Mouse (Mus musculus): ENCODE measurements around the gene Sdhc. TPM values are rescaled to one million over a fixed set of nuclear protein-coding genes. Genes with fewer than 3 reads are reported as not detected.
"Not testable (repeated sequence)": the region's sequence is repeated elsewhere in the genome, so short reads cannot be mapped to it uniquely, and the experiment has no call there.

Sdhc gene
- polyA plus RNA-seq, 1 experiment = 169 TPM

DNA sequence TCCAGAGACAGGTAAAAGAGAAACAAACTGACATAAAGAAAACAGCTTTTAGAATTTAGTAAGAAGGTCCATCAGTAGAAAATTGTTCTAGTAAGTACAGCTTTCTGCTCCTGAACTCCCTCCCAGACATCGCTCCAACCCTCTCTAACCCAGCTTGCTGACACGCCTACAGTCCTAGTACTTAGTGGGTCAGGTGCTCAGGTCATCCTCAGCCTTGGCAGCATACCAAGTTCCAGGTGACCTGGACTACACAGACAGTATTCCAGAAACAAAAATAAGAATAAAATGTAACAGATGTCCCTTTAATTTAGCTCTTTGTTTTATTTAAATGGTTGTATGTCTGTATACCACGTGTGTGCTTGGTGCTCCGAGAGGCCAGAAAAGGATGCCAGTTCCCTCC is 1.6 kb upstream of the Sdhc start:
- H3K79me2 ChIP-seq (ENCODE audit: control insufficient read depth, insufficient read depth) = peaks cover 33% of the 10 kb centered on the region
- no peak overlapping the region for H3ac ChIP-seq (ENCODE audit: control insufficient read depth, insufficient read length)
- H3K27me3 ChIP-seq (ENCODE audit: control insufficient read depth, insufficient read depth, insufficient read length) = no peaks in the 10 kb centered on the region
- no peak overlapping the region for H3K4me3 ChIP-seq
- no peaks in the 10 kb centered on the region for H3K36me3 ChIP-seq (ENCODE audit: control insufficient read depth, insufficient read depth)
- no peak overlapping the region for H3K4me2 ChIP-seq (ENCODE audit: low read depth)
- TF ChIP-seq POLR2A (IDR thresholded peaks at IDR 0.05; ENCODE audit: insufficient read length, low read depth) (no peak), MAX (IDR thresholded peaks at IDR 0.05; ENCODE audit: low read depth) (no peak), SRF (IDR thresholded peaks at IDR 0.05; ENCODE audit: control insufficient read depth, insufficient read length, low read depth) (no peak), REST (IDR thresholded peaks at IDR 0.05; ENCODE audit: insufficient read depth, insufficient read length) (no peak), TCF3 (IDR thresholded peaks at IDR 0.05; ENCODE audit: insufficient read length, low read depth) (no peak), USF1 (IDR thresholded peaks at IDR 0.05; ENCODE audit: low read depth) (no peak), CEBPB (IDR thresholded peaks at IDR 0.05; ENCODE audit: insufficient read depth, poor library complexity, severe bottlenecking) (no peak), TCF12 (IDR thresholded peaks at IDR 0.05; ENCODE audit: insufficient read depth, poor library complexity, severe bottlenecking) (no peak), E2F4 (IDR thresholded peaks at IDR 0.05; ENCODE audit: insufficient read depth) (no peak), POLR2AphosphoS2 (IDR thresholded peaks at IDR 0.05; ENCODE audit: insufficient read length, low read depth) (no peak), MYOD1 (IDR thresholded peaks at IDR 0.05; ENCODE audit: control insufficient read depth in 1 of 3, insufficient read length in 2 of 3, low read depth in 2 of 3) (no peak), MYOG (IDR thresholded peaks at IDR 0.05; ENCODE audit: control insufficient read depth in 1 of 3, insufficient read depth in 1 of 3, insufficient read length in 2 of 3, low read depth in 2 of 3) (no peak)

DNA sequence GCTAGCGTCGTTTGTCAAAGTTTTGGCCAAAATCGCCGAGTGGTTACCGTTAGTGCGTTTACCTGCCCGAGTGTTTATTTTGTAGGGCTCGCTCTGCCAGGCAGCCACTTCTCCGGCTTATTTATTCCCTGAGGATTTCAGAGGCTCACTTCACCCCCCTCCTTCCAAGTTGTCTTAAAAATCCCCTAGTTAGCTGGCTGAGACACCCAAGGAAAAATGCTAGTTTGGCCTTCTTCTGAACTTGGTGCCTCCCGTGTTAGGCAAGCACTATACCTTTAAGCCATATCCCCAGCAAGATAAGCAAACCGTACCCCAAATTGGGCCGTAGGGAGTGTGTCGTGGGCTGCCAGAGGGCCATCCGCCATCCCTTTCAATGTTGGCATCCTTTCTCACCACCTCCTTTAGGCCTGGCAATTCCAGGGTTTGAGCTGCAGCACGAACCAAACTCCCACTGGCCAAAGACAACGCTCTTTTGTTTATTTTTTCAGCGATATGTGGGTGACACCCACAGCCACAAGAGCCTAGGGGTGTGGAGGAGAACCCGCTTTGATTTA is 512 bp upstream of the Sdhc start:
- H3K36me3 ChIP-seq (ENCODE audit: control insufficient read depth, insufficient read depth) = no peaks in the 10 kb centered on the region
- TF ChIP-seq MAX (IDR thresholded peaks at IDR 0.05; ENCODE audit: low read depth) (no peak), POLR2AphosphoS2 (IDR thresholded peaks at IDR 0.05; ENCODE audit: insufficient read length, low read depth) (peak; percentile 43), POLR2A (IDR thresholded peaks at IDR 0.05; ENCODE audit: insufficient read length, low read depth) (peak; percentile 12)
- peaks cover 33% of the 10 kb centered on the region for H3K79me2 ChIP-seq (ENCODE audit: control insufficient read depth, insufficient read depth)
- H3K4me2 ChIP-seq (ENCODE audit: low read depth) = peak overlapping the region; percentile 99
- peak overlapping the region; percentile 39 for H3ac ChIP-seq (ENCODE audit: control insufficient read depth, insufficient read length)
- no peaks in the 10 kb centered on the region for H3K27me3 ChIP-seq (ENCODE audit: control insufficient read depth, insufficient read depth, insufficient read length)
- peak overlapping the region; percentile 98 for H3K4me3 ChIP-seq

DNA sequence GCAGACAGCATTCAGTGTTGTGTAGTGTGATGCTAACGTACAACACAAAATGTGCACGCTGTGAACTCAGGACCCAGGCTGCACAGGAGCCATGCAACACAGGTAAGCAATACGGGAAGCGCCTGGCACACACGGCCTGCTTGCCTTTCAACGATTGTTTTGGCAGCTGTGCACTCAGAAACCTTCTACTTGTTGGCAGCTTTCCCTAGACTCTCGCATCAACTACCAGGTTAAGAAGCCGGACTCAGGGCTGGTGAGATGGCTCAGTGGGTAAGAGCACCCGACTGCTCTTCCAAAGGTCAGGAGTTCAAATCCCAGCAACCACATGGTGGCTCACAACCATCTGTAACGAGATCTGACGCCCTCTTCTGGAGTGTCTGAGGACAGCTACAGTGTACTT is 7.4 kb downstream of the Sdhc start:
- H3ac ChIP-seq (ENCODE audit: control insufficient read depth, insufficient read length); H3K79me2 ChIP-seq (ENCODE audit: control insufficient read depth, insufficient read depth); H3K4me2 ChIP-seq (ENCODE audit: low read depth); H3K4me3 ChIP-seq; H3K27me3 ChIP-seq (ENCODE audit: control insufficient read depth, insufficient read depth, insufficient read length): not testable (repeated sequence)
- H3K36me3 ChIP-seq (ENCODE audit: control insufficient read depth, insufficient read depth) = peaks cover 14% of the 10 kb centered on the region

DNA sequence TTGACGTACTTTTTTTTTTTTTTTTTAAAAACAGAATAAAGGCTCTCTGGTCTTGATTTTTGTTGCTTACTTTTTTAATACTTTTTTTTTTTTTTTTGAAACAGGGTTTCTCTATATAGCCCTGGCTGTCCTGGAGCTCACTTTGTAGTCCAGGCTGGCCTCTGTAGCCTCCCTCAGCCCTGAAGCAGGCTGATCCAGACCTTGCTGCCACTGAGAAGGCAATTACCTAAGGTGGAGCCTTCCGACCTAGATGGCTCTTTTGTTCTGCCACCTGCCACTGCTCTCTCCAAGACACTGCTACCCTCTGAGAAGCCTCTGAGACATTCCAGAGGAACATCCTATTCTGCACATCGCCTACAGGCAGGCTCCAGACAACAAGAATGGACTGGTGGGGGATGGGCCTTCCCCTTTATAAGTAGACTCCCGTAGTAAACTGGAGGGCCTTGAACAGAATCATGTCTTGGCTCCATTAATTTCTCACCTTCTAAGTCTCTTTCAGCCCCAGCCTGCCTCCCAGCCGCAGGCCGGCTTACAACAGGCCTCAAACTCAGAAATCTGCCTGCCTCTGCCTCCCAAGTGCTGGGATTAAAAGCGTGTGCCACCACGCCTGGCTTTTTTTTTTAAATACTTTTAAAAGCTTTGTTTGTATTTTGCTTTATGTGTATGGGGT is 12.8 kb downstream of the Sdhc start:
- H3ac ChIP-seq (ENCODE audit: control insufficient read depth, insufficient read length); H3K4me2 ChIP-seq (ENCODE audit: low read depth); H3K27me3 ChIP-seq (ENCODE audit: control insufficient read depth, insufficient read depth, insufficient read length); H3K79me2 ChIP-seq (ENCODE audit: control insufficient read depth, insufficient read depth); H3K4me3 ChIP-seq: not testable (repeated sequence)
- peaks cover 30% of the 10 kb centered on the region for H3K36me3 ChIP-seq (ENCODE audit: control insufficient read depth, insufficient read depth)

DNA sequence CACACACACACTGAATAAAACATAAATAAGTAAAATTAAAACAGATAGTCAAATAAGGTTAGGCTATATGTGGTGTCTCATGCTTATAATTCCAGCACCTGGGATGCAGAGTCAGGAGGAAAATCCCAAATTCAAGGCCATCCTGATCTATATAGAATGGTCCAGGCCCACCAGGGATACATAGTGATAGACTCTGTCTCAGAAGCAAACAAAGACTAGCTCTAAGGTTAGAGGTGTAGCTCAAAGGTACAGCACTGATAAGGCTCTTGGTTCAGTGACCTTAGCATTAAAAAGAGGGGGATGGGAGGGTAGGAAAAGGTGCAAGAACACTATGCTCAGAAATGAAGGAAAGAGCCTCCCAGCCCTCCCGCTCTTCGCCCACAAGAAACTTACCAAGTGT is 14.8 kb downstream of the Sdhc start:
- Histone ChIP-seq H3K36me3 (ENCODE audit: control insufficient read depth, insufficient read depth) (peaks cover 39% of the 10 kb centered on the region), H3K79me2 (ENCODE audit: control insufficient read depth, insufficient read depth) (no peaks in the 10 kb centered on the region), H3ac (ENCODE audit: control insufficient read depth, insufficient read length) (no peak overlapping the region)

DNA sequence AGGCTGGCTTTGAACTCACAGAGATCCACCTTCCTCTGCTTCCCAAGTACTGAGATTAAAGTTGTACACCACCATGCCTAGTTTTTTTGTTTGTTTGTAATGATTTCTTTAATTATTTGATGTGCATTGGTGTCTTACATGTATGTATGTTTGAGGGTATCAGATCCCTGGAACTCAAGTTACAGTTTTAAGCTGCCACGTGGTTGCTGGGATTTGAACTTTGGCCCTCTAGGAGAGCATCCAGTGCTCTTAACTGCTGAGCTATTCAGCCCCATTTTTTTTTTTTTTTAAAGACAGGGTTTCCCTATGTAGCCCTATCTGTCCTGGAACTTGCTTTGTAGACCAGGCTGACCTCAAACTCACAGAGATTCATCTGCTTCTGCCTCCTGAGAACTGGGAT is 19.4 kb downstream of the Sdhc start:
- no peak for TF ChIP-seq CEBPB (IDR thresholded peaks at IDR 0.05; ENCODE audit: insufficient read depth, poor library complexity, severe bottlenecking)
- no peak for TF ChIP-seq TCF12 (IDR thresholded peaks at IDR 0.05; ENCODE audit: insufficient read depth, poor library complexity, severe bottlenecking)
- no peak for TF ChIP-seq USF1 (IDR thresholded peaks at IDR 0.05; ENCODE audit: low read depth)
- no peak for TF ChIP-seq MYOD1 (IDR thresholded peaks at IDR 0.05; ENCODE audit: control insufficient read depth in 1 of 3, insufficient read length in 2 of 3, low read depth in 2 of 3)
- TF ChIP-seq POLR2AphosphoS2 (IDR thresholded peaks at IDR 0.05; ENCODE audit: insufficient read length, low read depth) = no peak
- no peak for TF ChIP-seq REST (IDR thresholded peaks at IDR 0.05; ENCODE audit: insufficient read depth, insufficient read length)
- no peak for TF ChIP-seq SRF (IDR thresholded peaks at IDR 0.05; ENCODE audit: control insufficient read depth, insufficient read length, low read depth)
- TF ChIP-seq TCF3 (IDR thresholded peaks at IDR 0.05; ENCODE audit: insufficient read length, low read depth) = no peak
- H3K79me2 ChIP-seq (ENCODE audit: control insufficient read depth, insufficient read depth) = no peaks in the 10 kb centered on the region
- H3K27me3 ChIP-seq (ENCODE audit: control insufficient read depth, insufficient read depth, insufficient read length) = no peaks in the 10 kb centered on the region
- no peak overlapping the region for H3K4me3 ChIP-seq
- H3K36me3 ChIP-seq (ENCODE audit: control insufficient read depth, insufficient read depth) = peaks cover 26% of the 10 kb centered on the region
- no peak overlapping the region for H3ac ChIP-seq (ENCODE audit: control insufficient read depth, insufficient read length)
- H3K4me2 ChIP-seq (ENCODE audit: low read depth) = no peak overlapping the region

More for the DNA sequence above, 14.8 kb downstream of the Sdhc start:
- no peak for TF ChIP-seq REST (IDR thresholded peaks at IDR 0.05; ENCODE audit: insufficient read depth, insufficient read length)
- no peak for TF ChIP-seq USF1 (IDR thresholded peaks at IDR 0.05; ENCODE audit: low read depth)
- no peak for TF ChIP-seq TCF12 (IDR thresholded peaks at IDR 0.05; ENCODE audit: insufficient read depth, poor library complexity, severe bottlenecking)
- TF ChIP-seq CEBPB (IDR thresholded peaks at IDR 0.05; ENCODE audit: insufficient read depth, poor library complexity, severe bottlenecking) = no peak
- no peak for TF ChIP-seq E2F4 (IDR thresholded peaks at IDR 0.05; ENCODE audit: insufficient read depth)
- no peak for TF ChIP-seq SRF (IDR thresholded peaks at IDR 0.05; ENCODE audit: control insufficient read depth, insufficient read length, low read depth)
- TF ChIP-seq MAX (IDR thresholded peaks at IDR 0.05; ENCODE audit: low read depth) = no peak
- TF ChIP-seq TCF3 (IDR thresholded peaks at IDR 0.05; ENCODE audit: insufficient read length, low read depth) = no peak
- no peaks in the 10 kb centered on the region for H3K27me3 ChIP-seq (ENCODE audit: control insufficient read depth, insufficient read depth, insufficient read length)
- H3K4me2 ChIP-seq (ENCODE audit: low read depth) = no peak overlapping the region
- H3K4me3 ChIP-seq = no peak overlapping the region

Data from myocyte (in vitro differentiated cells).